Mouse (Mus musculus) megakaryocyte-erythroid progenitor cell, adult 5-6 weeks (primary cell): Measurements from ENCODE around the gene Gm10153. TPM values are rescaled to one million over a fixed set of nuclear protein-coding genes. Genes with fewer than 3 reads are reported as not detected.
"Not testable (repeated sequence)": the region's sequence is repeated elsewhere in the genome, so short reads cannot be mapped to it uniquely, and the experiment has no call there.

Source experiments
- ATAC-seq: replicated peaks from 2 replicates; pipeline ENCODE4 v1.8.0; 2016; ENCODE audit warnings: mild to moderate bottlenecking, inconsistent platforms; ENCODE audit not compliant: severe bottlenecking, poor library complexity, low FRiP score, low TSS enrichment
- total RNA-seq, 2 experiments: library from RNA; stranded (forward) in 1 of 2; stranded (reverse) in 1 of 2; fragments of 200-1000, 215-1000 nt in 1 of 2; fragments of >200 nt in 1 of 2; fragmentation: Nextera tagmentation in 1 of 2; gene quantifications; 2 replicates each; pipeline ENCODE4 v1.2.3; 2014 to 2017

Gene Gm10153
- not detected in 2 replicates for total RNA-seq (2014; fragmentation: Nextera tagmentation)
- not detected in 2 replicates for total RNA-seq (2017)

GRCm38 (mm10) chr7:142190289-142190688 lies at the start of gene Gm10153:
Gene Gm10153, minus strand, starts transcription at chr7:142190389.
- no peak for ATAC-seq

GRCm38 (mm10) chr7:142231540-142231939 lies 41.4 kb upstream of the Gm10153 start:
- no peak for ATAC-seq

GRCm38 (mm10) chr7:142229871-142230270 lies 39.7 kb upstream of the Gm10153 start, which contains the start of gene Krtap5-5:
Gene Krtap5-5, minus strand, starts transcription at chr7:142229971.
- ATAC-seq, result not testable (repeated sequence)

- no peak for ATAC-seq
Observed at GRCm38 (mm10) chr7:142224518-142224917, 34.3 kb upstream of the Gm10153 start.

- ATAC-seq, result not testable (repeated sequence)
Observed at GRCm38 (mm10) chr7:142212136-142212535, 21.9 kb upstream of the Gm10153 start.

- ATAC-seq, result no peak
Observed at GRCm38 (mm10) chr7:142211559-142211958, 21.4 kb upstream of the Gm10153 start, which contains the start of gene Gm7579. Gene Gm7579, plus strand, starts transcription at chr7:142211859.

- ATAC-seq, result not testable (repeated sequence)
Observed at GRCm38 (mm10) chr7:142206891-142207290, 16.7 kb upstream of the Gm10153 start.

GRCm38 (mm10) chr7:142205488-142205887 lies 15.3 kb upstream of the Gm10153 start:
- ATAC-seq, result no peak

GRCm38 (mm10) chr7:142201064-142201463 lies 10.9 kb upstream of the Gm10153 start, which contains the start of gene Krtap5-3:
Gene Krtap5-3, plus strand, starts transcription at chr7:142201364.
- ATAC-seq, result no peak

GRCm38 (mm10) chr7:142198748-142199147 lies 8.6 kb upstream of the Gm10153 start:
- ATAC-seq, result no peak

- no peak for ATAC-seq
Observed at GRCm38 (mm10) chr7:142188156-142188555, 2.0 kb downstream of the Gm10153 start.

- no peak for ATAC-seq
Observed at GRCm38 (mm10) chr7:142181021-142181420, 9.2 kb downstream of the Gm10153 start.

GRCm38 (mm10) chr7:142178685-142179084 lies 11.5 kb downstream of the Gm10153 start:
- ATAC-seq, result no peak

GRCm38 (mm10) chr7:142175905-142176304 lies 14.3 kb downstream of the Gm10153 start, which contains the start of gene Krtap5-2:
Gene Krtap5-2, minus strand, starts transcription at chr7:142176005.
- not testable (repeated sequence) for ATAC-seq

GRCm38 (mm10) chr7:142169836-142170235 lies 20.4 kb downstream of the Gm10153 start:
- peak; percentile 85 for ATAC-seq

GRCm38 (mm10) chr7:142165639-142166038 lies 24.6 kb downstream of the Gm10153 start, which contains the start of gene Gm4553:
Gene Gm4553, minus strand, starts transcription at chr7:142165739.
- ATAC-seq, result not testable (repeated sequence)

GRCm38 (mm10) chr7:142159366-142159765 lies 30.8 kb downstream of the Gm10153 start:
- ATAC-seq, result no peak

GRCm38 (mm10) chr7:142157013-142157412 lies 33.2 kb downstream of the Gm10153 start, which contains the start of gene Gm29735:
Gene Gm29735, minus strand, starts transcription at chr7:142157113.
- not testable (repeated sequence) for ATAC-seq

GRCm38 (mm10) chr7:142155308-142155707 lies 34.9 kb downstream of the Gm10153 start:
- no peak for ATAC-seq

GRCm38 (mm10) chr7:142152191-142152590 lies 38.0 kb downstream of the Gm10153 start:
- ATAC-seq, result no peak

GRCm38 (mm10) chr7:142148633-142149032 lies 41.6 kb downstream of the Gm10153 start:
- no peak for ATAC-seq
